Mouse (Mus musculus) thymus, postnatal 14 days (tissue): ENCODE results near the gene Pld6.
"Not testable (repeated sequence)": the region's sequence is repeated elsewhere in the genome, so short reads cannot be mapped to it uniquely, and the experiment has no call there.

Experiments used
- DNase-seq: peaks from one replicate; pipeline ENCODE4 v3.0.0; 2021

Pld6 gene

DNA sequence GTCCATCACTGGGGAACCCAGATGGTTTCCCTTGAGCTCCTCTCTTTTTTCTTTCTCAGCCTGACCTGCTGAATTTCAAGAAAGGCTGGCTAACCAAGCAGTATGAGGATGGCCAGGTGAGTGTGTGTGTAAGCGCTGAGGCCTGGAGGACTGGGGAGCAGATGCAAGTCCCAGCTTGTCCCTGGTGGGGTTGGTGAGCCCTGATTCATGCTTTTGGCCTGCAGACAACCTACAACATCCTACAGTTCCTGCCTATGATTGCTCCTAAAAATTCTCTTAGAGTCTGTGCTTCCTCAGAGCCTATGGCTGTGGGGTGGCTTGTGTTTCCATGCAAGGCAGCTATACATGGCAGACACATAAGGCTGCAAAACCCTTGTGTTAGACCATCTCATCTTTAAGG lies 43.7 kb downstream of the Pld6 start:
- no peak for DNase-seq

DNA sequence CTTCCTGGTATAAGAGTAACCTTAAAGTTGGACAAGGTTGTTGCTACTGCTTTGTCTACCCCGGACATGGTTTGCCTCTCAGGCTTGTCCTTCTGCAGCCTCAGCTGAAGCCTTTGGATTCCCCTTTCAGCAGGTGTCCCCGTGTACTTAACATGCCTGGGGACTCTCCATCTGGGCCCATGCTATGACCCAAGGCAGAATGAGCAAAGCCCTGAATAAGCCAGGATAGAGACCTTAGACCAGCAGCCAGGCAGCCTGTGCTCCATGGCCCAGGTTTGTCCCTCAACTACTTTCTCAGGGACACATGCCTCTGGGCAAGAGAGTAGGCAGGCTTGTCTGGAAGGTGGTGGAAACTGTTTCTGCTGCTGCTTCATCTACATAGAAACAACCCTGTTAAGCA lies 44.1 kb downstream of the Pld6 start:
- no peak for DNase-seq

DNA sequence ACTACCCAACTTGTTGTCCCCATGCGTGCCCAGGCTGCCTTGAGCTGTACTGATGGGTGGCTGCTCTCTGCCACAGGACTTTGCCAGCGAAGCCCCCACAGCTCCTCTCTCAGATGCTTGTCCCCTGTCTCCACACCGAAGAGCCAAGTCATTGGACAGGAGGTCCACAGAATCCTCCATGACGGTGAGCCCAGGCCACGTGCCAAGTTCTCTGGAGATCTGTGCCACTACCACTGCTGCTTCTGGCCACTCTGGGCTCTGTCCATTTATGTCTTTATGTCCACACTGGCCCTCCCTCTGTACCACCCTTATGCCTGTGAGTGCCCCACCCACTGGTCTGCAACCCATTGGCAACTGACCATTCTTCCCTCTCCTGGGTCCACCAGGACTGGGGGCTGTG lies 45.5 kb downstream of the Pld6 start:
- DNase-seq = no peak

DNA sequence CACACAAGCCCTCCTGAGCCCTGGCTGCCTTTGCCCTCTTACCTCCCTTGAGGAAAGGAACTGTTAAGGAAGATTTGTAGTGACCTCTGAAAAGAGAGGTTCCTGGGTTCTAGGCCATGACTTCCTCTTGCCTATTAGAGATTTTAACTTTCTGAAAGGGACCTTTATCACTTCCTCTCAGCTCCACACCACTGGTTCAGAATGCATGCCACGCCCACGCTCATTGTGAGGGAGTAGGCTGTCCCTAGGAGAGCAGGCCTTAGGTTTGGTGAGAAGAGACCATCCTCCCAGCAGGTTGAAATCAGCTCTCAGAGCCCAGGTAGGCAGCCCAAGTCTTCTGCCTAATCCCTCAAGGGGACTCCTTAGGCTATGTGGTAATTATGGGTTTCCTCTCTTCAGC lies 47.4 kb downstream of the Pld6 start:
- no peak for DNase-seq

DNA sequence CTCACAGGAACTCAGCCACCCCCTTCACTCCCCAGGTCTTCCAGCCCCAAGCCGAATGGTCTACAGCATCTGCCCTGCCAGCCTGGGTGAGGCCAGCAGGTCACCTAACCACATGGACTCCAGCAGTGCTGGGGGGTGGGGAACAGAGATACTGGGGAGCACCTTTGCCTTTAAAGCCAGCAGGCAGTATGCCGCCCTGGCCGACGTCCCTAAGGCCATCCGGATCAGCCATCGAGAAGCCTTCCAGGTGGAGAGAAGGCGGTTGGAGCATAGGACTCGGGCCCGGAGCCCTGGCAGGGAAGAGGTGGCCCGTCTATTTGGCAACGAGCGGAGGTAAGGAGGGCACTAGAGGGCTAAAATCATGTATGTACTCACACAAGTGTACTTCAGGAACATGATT lies 50.2 kb downstream of the Pld6 start:
- DNase-seq = no peak

DNA sequence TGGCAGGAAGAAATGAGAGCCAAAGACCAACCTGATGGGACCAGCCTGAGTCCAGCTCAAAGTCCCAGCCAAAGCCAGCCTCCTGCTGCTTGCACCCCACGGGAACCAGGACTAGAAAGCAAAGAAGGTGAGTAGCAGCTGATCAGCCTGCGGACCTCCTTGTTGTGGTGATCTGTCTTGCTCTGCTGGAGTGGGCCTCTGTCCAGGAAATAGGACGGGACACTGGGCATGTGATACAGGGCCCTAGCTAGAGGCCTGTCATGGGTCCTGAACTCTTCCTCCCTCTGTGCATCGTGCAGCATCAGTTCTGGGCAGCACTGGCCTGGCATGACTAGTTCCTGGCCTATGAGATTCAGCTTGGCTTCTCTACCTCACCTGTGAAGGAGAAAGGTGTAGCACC lies 51.5 kb downstream of the Pld6 start:
- DNase-seq = not testable (repeated sequence)

DNA sequence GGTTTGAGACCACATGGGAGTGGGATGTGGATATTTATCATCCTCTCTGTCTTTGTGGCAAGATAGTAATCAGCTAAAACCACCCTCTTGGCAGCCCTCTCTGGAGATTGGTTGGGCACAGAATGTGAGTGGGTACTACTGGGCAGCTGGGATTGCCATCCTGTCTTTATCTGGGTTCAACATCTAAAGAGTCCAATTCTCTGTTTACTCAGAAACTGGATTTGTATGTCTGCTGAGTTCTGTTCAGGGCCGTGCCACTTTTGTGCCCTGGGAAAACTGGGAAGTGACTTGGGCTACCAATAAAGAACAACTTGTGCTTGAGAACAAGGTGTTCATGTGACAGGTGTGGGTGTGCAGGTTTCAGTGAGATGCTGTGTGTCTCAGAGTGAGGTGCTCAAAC lies 53.1 kb downstream of the Pld6 start:
- no peak for DNase-seq
